Mouse (Mus musculus): ENCODE measurements at regions not wholly inside any gene's neighbourhood (a gene's known extent, or its start where the extent isn't known, plus 50 kb on each side); places are given as distances from the start of the nearest gene placed in this dataset.
"Not testable (repeated sequence)": the region's sequence is repeated elsewhere in the genome, so short reads cannot be mapped to it uniquely, and the experiment has no call there.

- not testable (repeated sequence) for TF ChIP-seq CTCF (IDR thresholded peaks at IDR 0.05; ENCODE audit: control insufficient read depth, insufficient read depth, insufficient replicate concordance, low read depth, low read length); POLR2A (IDR thresholded peaks at IDR 0.05; ENCODE audit: control insufficient read depth, low read depth, low read length)
Measured at GRCm38 (mm10) chr14:52775816-52776215, 280.3 kb upstream of the Olfr1507 start.

All from testis, adult 2 months (tissue).